Mouse (Mus musculus): ENCODE measurements around the gene Misp. TPM values are rescaled to one million over a fixed set of nuclear protein-coding genes. Genes with fewer than 3 reads are reported as not detected.
A peak's percentile ranks its signal among the peaks of the same experiment; 100 is the strongest.

The Misp gene
- polyA plus RNA-seq, 1 experiment from 2014 or later: 0.59 TPM

GRCm38 (mm10) chr10:79793051-79793737 lies 27.6 kb upstream of the Misp start, which contains the start of gene Palm:
TSS of gene Palm (plus strand) at chr10:79793572.
- Histone ChIP-seq H3K27ac (ENCODE audit: low read depth, low read length) (peak within 1 kb of the TSS; percentile 89), H3K4me2 (ENCODE audit: low read length) (peak within 1 kb of the TSS; percentile 79), H3K27me3 (replicated peaks; ENCODE audit: control insufficient read depth, insufficient read depth, low read length) (no peaks in the 10 kb centered on the region), H3K9me3 (ENCODE audit: control insufficient read depth, low read length) (no peaks in the 10 kb centered on the region), H3K4me1 (ENCODE audit: control insufficient read depth, insufficient read depth, low read depth, low read length) (peaks cover 27% of the 10 kb centered on the region), H3K36me3 (ENCODE audit: control insufficient read depth, insufficient read depth, low read length) (no peaks in the 10 kb centered on the region), H3K4me3 (ENCODE audit: low read length) (peak within 1 kb of the TSS; percentile 88), H3K9ac (ENCODE audit: low read depth, low read length) (peak within 1 kb of the TSS; percentile 99)
- 5% methylated on average over 40 of the region's 51 CpGs for WGBS
- peak; percentile 69 for ATAC-seq

- peaks cover 29% of the 10 kb centered on the region for H3K4me1 ChIP-seq (ENCODE audit: control insufficient read depth, insufficient read depth, low read depth, low read length)
- WGBS: under 1% methylated on average over 32 of the region's 38 CpGs
Measured at GRCm38 (mm10) chr10:79793738-79794490, 26.9 kb upstream of the Misp start.

GRCm38 (mm10) chr10:79794491-79794931 lies 26.3 kb upstream of the Misp start:
- Histone ChIP-seq H3K36me3 (ENCODE audit: control insufficient read depth, insufficient read depth, low read length) (no peaks in the 10 kb centered on the region), H3K4me2 (ENCODE audit: low read length) (peak overlapping the region; percentile 79), H3K9ac (ENCODE audit: low read depth, low read length) (peak overlapping the region; percentile 99), H3K9me3 (ENCODE audit: control insufficient read depth, low read length) (no peaks in the 10 kb centered on the region), H3K27me3 (replicated peaks; ENCODE audit: control insufficient read depth, insufficient read depth, low read length) (no peaks in the 10 kb centered on the region), H3K4me3 (ENCODE audit: low read length) (peak overlapping the region; percentile 88), H3K4me1 (ENCODE audit: control insufficient read depth, insufficient read depth, low read depth, low read length) (peaks cover 29% of the 10 kb centered on the region), H3K27ac (ENCODE audit: low read depth, low read length) (peak overlapping the region; percentile 89)
- WGBS: 4% methylated on average over 9 of the region's 10 CpGs
- ATAC-seq: peak; percentile 35

More at GRCm38 (mm10) chr10:79793738-79794490, 26.9 kb upstream of the Misp start:
- Histone ChIP-seq H3K27me3 (replicated peaks; ENCODE audit: control insufficient read depth, insufficient read depth, low read length) (no peaks in the 10 kb centered on the region), H3K9me3 (ENCODE audit: control insufficient read depth, low read length) (no peaks in the 10 kb centered on the region), H3K27ac (ENCODE audit: low read depth, low read length) (peak overlapping the region; percentile 89), H3K36me3 (ENCODE audit: control insufficient read depth, insufficient read depth, low read length) (no peaks in the 10 kb centered on the region), H3K9ac (ENCODE audit: low read depth, low read length) (peak overlapping the region; percentile 99), H3K4me3 (ENCODE audit: low read length) (peak overlapping the region; percentile 88), H3K4me2 (ENCODE audit: low read length) (peak overlapping the region; percentile 79)
- peak; percentile 13 for ATAC-seq

GRCm38 (mm10) chr10:79795905-79796304 lies 24.9 kb upstream of the Misp start:
- no peak overlapping the region for H3K9ac ChIP-seq (ENCODE audit: low read depth, low read length)
- no peak overlapping the region for H3K4me2 ChIP-seq (ENCODE audit: low read length)
- H3K27ac ChIP-seq (ENCODE audit: low read depth, low read length): no peak overlapping the region
- 99% methylated on average over 3 of the region's 3 CpGs for WGBS
- H3K36me3 ChIP-seq (ENCODE audit: control insufficient read depth, insufficient read depth, low read length): no peaks in the 10 kb centered on the region
- no peaks in the 10 kb centered on the region for H3K27me3 ChIP-seq (replicated peaks; ENCODE audit: control insufficient read depth, insufficient read depth, low read length)
- no peak overlapping the region for H3K4me3 ChIP-seq (ENCODE audit: low read length)
- H3K9me3 ChIP-seq (ENCODE audit: control insufficient read depth, low read length): no peaks in the 10 kb centered on the region
- ATAC-seq: no peak
- H3K4me1 ChIP-seq (ENCODE audit: control insufficient read depth, insufficient read depth, low read depth, low read length): peaks cover 29% of the 10 kb centered on the region

- Histone ChIP-seq H3K4me2 (ENCODE audit: low read length) (peak overlapping the region; percentile 47), H3K27ac (ENCODE audit: low read depth, low read length) (0 out of 2 replicates have a peak overlapping the region, but pooled peaks have one; percentile 20), H3K36me3 (ENCODE audit: control insufficient read depth, insufficient read depth, low read length) (no peaks in the 10 kb centered on the region), H3K4me1 (ENCODE audit: control insufficient read depth, insufficient read depth, low read depth, low read length) (peaks cover 37% of the 10 kb centered on the region), H3K9me3 (ENCODE audit: control insufficient read depth, low read length) (no peaks in the 10 kb centered on the region), H3K4me3 (ENCODE audit: low read length) (peak overlapping the region; percentile 21; the same call in 1 of the 2 replicates), H3K27me3 (replicated peaks; ENCODE audit: control insufficient read depth, insufficient read depth, low read length) (no peaks in the 10 kb centered on the region), H3K9ac (ENCODE audit: low read depth, low read length) (peak overlapping the region; percentile 43; the same call in 1 of the 2 replicates)
- WGBS: 35% methylated on average over 15 of the region's 15 CpGs
- ATAC-seq: no peak
Measured at GRCm38 (mm10) chr10:79797326-79797725, 23.5 kb upstream of the Misp start.

- peaks cover 44% of the 10 kb centered on the region for H3K4me1 ChIP-seq (ENCODE audit: control insufficient read depth, insufficient read depth, low read depth, low read length)
- no peak overlapping the region for H3K27ac ChIP-seq (ENCODE audit: low read depth, low read length)
- WGBS: 93% methylated on average over 12 of the region's 12 CpGs
Measured at GRCm38 (mm10) chr10:79798289-79798928, 22.4 kb upstream of the Misp start.

GRCm38 (mm10) chr10:79800508-79800907 lies 20.3 kb upstream of the Misp start:
- H3K27ac ChIP-seq (ENCODE audit: low read depth, low read length): no peak overlapping the region; the same call in 1 of the 2 replicates
- H3K36me3 ChIP-seq (ENCODE audit: control insufficient read depth, insufficient read depth, low read length): no peaks in the 10 kb centered on the region
- peaks cover 48% of the 10 kb centered on the region for H3K4me1 ChIP-seq (ENCODE audit: control insufficient read depth, insufficient read depth, low read depth, low read length)
- no peaks in the 10 kb centered on the region for H3K27me3 ChIP-seq (replicated peaks; ENCODE audit: control insufficient read depth, insufficient read depth, low read length)
- no peak overlapping the region for H3K4me2 ChIP-seq (ENCODE audit: low read length)
- H3K4me3 ChIP-seq (ENCODE audit: low read length): no peak overlapping the region
- no peak overlapping the region for H3K9ac ChIP-seq (ENCODE audit: low read depth, low read length)
- ATAC-seq: no peak
- WGBS: 68% methylated on average over 11 of the region's 11 CpGs
- H3K9me3 ChIP-seq (ENCODE audit: control insufficient read depth, low read length): no peaks in the 10 kb centered on the region

More at GRCm38 (mm10) chr10:79798289-79798928, 22.4 kb upstream of the Misp start:
- H3K9me3 ChIP-seq (ENCODE audit: control insufficient read depth, low read length): no peaks in the 10 kb centered on the region
- ATAC-seq: no peak
- no peaks in the 10 kb centered on the region for H3K36me3 ChIP-seq (ENCODE audit: control insufficient read depth, insufficient read depth, low read length)
- no peak overlapping the region for H3K9ac ChIP-seq (ENCODE audit: low read depth, low read length)
- no peaks in the 10 kb centered on the region for H3K27me3 ChIP-seq (replicated peaks; ENCODE audit: control insufficient read depth, insufficient read depth, low read length)
- no peak overlapping the region for H3K4me3 ChIP-seq (ENCODE audit: low read length)
- H3K4me2 ChIP-seq (ENCODE audit: low read length): no peak overlapping the region

GRCm38 (mm10) chr10:79801837-79802236 lies 19.0 kb upstream of the Misp start:
- Histone ChIP-seq H3K4me2 (ENCODE audit: low read length) (no peak overlapping the region), H3K27ac (ENCODE audit: low read depth, low read length) (peak overlapping the region; percentile 79), H3K36me3 (ENCODE audit: control insufficient read depth, insufficient read depth, low read length) (no peaks in the 10 kb centered on the region), H3K27me3 (replicated peaks; ENCODE audit: control insufficient read depth, insufficient read depth, low read length) (no peaks in the 10 kb centered on the region), H3K9ac (ENCODE audit: low read depth, low read length) (no peak overlapping the region), H3K4me3 (ENCODE audit: low read length) (no peak overlapping the region), H3K9me3 (ENCODE audit: control insufficient read depth, low read length) (no peaks in the 10 kb centered on the region), H3K4me1 (ENCODE audit: control insufficient read depth, insufficient read depth, low read depth, low read length) (peaks cover 43% of the 10 kb centered on the region)
- ATAC-seq: no peak
- WGBS: 18% methylated on average over 3 of the region's 3 CpGs

All from hindbrain, embryonic 16.5 days (tissue).